Mouse (Mus musculus): ENCODE data around the gene AU021092. TPM values are rescaled to one million over a fixed set of nuclear protein-coding genes. Genes with fewer than 3 reads are reported as not detected.
A peak's percentile ranks its signal among the peaks of the same experiment; 100 is the strongest.

AU021092 gene
- 0.21 TPM for polyA plus RNA-seq (2021)

DNA sequence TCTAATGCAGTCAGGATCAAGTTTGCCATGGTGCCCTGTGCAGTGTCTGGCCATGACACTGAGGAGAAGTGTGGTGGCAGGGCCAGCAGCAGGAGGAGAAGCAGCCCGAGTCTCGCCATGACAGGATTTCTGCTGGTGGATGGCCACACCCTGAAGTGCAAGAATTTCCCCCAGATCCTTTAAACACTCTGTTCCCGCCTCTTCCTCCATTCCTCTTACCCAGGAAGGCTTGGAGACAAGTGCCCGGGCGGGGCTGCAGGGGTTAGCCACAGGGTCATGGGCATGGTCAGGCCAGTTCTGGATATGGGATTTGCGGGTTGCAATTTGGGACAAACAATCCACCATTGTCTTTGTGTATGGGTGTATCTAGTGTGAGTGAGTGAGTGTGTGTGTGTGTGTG is at the start of gene AU021092:
TSS of gene AU021092 (minus strand) at position 160 of the 400 bp plus-strand sequence.
- DNase-seq (ENCODE audit: low read depth, low spot score) = no peak
- POLR2A ChIA-PET = no interaction called here
- no peak for TF ChIP-seq CTCF (IDR thresholded peaks at IDR 0.05)
- no peak for ATAC-seq
- H3K27me3 ChIP-seq = no peaks in the 10 kb centered on the region
- in situ Hi-C loops (cut with MboI; ENCODE audit: low pct_unique_long_range_greater_than_20kb) = no loop called here
- CTCF ChIA-PET = no interaction called here

GRCm38 (mm10) chr16:5271411-5272035 is 49.4 kb upstream of the AU021092 start:
- TF ChIP-seq CTCF (IDR thresholded peaks at IDR 0.05) = no peak
- DNase-seq (ENCODE audit: low read depth, low spot score) = no peak
- H3K27me3 ChIP-seq = peaks cover 6% of the 10 kb centered on the region
- POLR2A ChIA-PET = no interaction called here
- CTCF ChIA-PET = interaction anchor here (1.7 kb wide), 1 partner anchor 17 kb away, joined by 6 read pairs; no protein-coding TSS in a partner anchor
- in situ Hi-C loops (cut with MboI; ENCODE audit: low pct_unique_long_range_greater_than_20kb) = no loop called here
- no peak for ATAC-seq

GRCm38 (mm10) chr16:5263926-5264325 is 41.8 kb upstream of the AU021092 start:
- ATAC-seq (no peak), DNase-seq (ENCODE audit: low read depth, low spot score) (no peak)
- H3K27me3 ChIP-seq = no peaks in the 10 kb centered on the region
- ChIA-PET CTCF (no interaction called here), POLR2A (no interaction called here)
- in situ Hi-C loops (cut with MboI; ENCODE audit: low pct_unique_long_range_greater_than_20kb) = no loop called here
- TF ChIP-seq CTCF (IDR thresholded peaks at IDR 0.05) = no peak

DNA sequence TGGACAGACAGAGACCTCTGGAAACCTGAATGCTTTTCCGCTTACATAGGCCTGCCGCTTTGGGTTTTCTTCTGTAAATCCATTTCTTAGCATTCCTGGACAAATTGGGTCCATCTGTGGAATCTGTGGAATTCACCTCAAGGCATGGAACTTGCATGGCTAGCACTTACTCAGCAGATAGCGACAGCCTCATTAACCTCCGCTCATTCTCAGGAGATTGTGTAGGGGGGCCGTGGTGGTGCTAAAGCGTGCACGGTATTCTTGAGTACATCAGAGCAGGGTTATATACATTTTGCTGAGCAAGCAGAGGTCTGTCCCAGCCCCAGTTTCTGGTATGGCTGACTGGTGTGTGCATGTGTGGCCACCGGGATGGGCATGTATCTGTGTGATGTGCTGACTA is 41.1 kb upstream of the AU021092 start:
- DNase-seq (ENCODE audit: low read depth, low spot score) = peak; percentile 33

DNA sequence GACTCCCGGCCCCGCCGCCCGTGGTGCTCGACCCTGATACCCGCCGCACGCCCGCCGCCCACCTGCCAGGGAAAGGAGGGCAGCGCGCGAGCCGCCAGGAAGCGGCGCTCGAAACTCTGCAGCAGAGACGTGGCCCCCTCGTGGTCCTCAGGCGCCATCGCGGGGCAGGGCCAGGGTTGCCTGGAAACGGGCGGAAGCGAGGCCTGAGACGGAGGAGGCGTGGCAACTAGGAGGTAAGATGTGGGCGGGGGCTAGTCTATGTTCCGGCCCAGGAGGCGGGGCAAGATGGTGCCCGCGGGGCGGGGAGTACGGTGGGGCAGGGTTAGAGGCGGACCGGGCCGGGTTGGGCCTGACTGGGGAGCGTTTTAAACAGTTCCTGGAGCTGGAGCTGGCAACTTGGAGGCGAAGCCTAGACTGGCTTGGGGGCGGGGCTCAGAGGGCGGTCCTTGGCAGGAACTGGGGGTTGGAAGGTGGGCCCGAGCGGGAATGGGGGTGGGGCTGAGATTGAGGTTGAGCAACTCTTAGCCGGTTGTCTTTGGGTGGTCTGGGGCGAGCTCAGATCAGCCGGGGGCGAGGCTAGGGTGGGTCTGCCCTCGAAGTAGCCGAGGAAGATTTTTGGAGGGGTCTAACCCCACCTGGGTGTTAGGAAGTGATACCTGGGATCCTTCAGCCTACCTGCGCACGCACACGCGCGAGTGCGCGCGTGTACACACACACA is 33.8 kb upstream of the AU021092 start, which contains the start of gene Eef2kmt:
TSS of gene Eef2kmt (minus strand) at position 205 of the 718 bp plus-strand sequence.
- no peak for TF ChIP-seq CTCF (IDR thresholded peaks at IDR 0.05)
- no peaks in the 10 kb centered on the region for H3K27me3 ChIP-seq
- ATAC-seq (peak; percentile 91), DNase-seq (ENCODE audit: low read depth, low spot score) (peak; percentile 85)
- POLR2A ChIA-PET = interaction anchor here (1.3 kb wide), 1 partner anchor 54 kb away, joined by 3 read pairs; no protein-coding TSS in a partner anchor
- in situ Hi-C loops (cut with MboI; ENCODE audit: low pct_unique_long_range_greater_than_20kb) = no loop called here
- CTCF ChIA-PET = interaction anchor here (4.1 kb wide), 1 partner anchor 12 kb away, joined by 52 read pairs; no protein-coding TSS in a partner anchor

More for the DNA sequence above, 41.1 kb upstream of the AU021092 start:
- H3K27me3 ChIP-seq = no peaks in the 10 kb centered on the region
- in situ Hi-C loops (cut with MboI; ENCODE audit: low pct_unique_long_range_greater_than_20kb) = no loop called here
- POLR2A ChIA-PET = no interaction called here
- peak; percentile 90 for ATAC-seq
- no peak for TF ChIP-seq CTCF (IDR thresholded peaks at IDR 0.05)
- CTCF ChIA-PET = no interaction called here

DNA sequence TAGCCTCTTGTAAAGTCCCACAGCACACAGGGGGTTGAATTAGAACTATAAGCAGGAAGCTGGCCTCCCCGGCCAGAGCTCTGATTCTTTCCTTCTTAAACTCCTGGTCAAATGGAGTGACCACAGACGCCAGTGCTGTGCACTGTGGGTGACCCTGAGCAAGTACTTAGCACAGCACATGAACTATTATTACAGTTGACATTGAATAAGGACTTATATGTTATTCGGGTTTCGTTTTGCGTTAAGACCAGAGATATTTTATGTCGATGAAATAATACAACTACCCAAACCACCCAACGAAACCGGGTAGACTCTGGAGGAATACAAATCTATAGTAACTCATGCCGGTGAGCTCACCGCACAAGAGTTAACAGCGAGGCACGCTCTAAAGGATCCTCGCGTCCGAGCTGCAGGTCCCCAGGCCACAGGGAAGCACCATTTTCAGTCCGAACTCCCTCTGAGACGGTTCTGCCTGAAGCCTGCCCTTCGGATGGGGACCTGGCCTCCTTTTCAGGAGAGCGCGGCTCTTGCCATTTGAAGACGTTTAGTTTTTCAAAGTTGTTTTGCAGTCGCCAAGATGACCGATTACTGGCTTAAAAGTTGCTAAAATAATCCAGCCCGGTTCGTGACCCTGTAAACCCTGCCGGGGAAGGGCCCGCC is 33.1 kb upstream of the AU021092 start:
- ATAC-seq (no peak), DNase-seq (ENCODE audit: low read depth, low spot score) (peak; percentile 6)
- POLR2A ChIA-PET = interaction anchor here (1.0 to 1.3 kb wide), 2 partner anchors 47 to 53 kb away, joined by 3 read pairs; no protein-coding TSS in a partner anchor
- CTCF ChIA-PET = interaction anchor here (0.6 to 4.1 kb wide), 8 partner anchors 11 to 52 kb away, joined by 3 to 52 read pairs (median 6); partner anchors contain the start of gene Nagpa
- TF ChIP-seq CTCF (IDR thresholded peaks at IDR 0.05) = no peak
- in situ Hi-C loops (cut with MboI; ENCODE audit: low pct_unique_long_range_greater_than_20kb) = no loop called here
- H3K27me3 ChIP-seq = no peaks in the 10 kb centered on the region

GRCm38 (mm10) chr16:5254346-5255025 is 32.4 kb upstream of the AU021092 start:
- in situ Hi-C loops (cut with MboI; ENCODE audit: low pct_unique_long_range_greater_than_20kb) = no loop called here
- ChIA-PET CTCF (interaction anchor here (0.6 to 4.1 kb wide), 11 partner anchors 11 to 53 kb away, joined by 3 to 52 read pairs (median 5); partner anchors contain the start of gene Nagpa), POLR2A (interaction anchor here (1.0 to 1.3 kb wide), 2 partner anchors 46 to 53 kb away, joined by 3 read pairs; no protein-coding TSS in a partner anchor)
- TF ChIP-seq CTCF (IDR thresholded peaks at IDR 0.05) = no peak
- peak; percentile 77 for ATAC-seq
- DNase-seq (ENCODE audit: low read depth, low spot score) = peak; percentile 54
- no peaks in the 10 kb centered on the region for H3K27me3 ChIP-seq

- H3K27me3 ChIP-seq = no peaks in the 10 kb centered on the region
- no peak for ATAC-seq
- no peak for TF ChIP-seq CTCF (IDR thresholded peaks at IDR 0.05)
- DNase-seq (ENCODE audit: low read depth, low spot score) = no peak
- ChIA-PET CTCF (interaction anchor here (4.1 kb wide), 1 partner anchor 8 kb away, joined by 52 read pairs; no protein-coding TSS in a partner anchor), POLR2A (interaction anchor here (1.1 kb wide), 1 partner anchor 12 kb away, joined by 3 read pairs; no protein-coding TSS in a partner anchor)
- in situ Hi-C loops (cut with MboI; ENCODE audit: low pct_unique_long_range_greater_than_20kb) = no loop called here
These were observed 30.2 kb upstream of the AU021092 start for GRCm38 (mm10) chr16:5252260-5252659.

GRCm38 (mm10) chr16:5250891-5251290 is 28.8 kb upstream of the AU021092 start:
- no peak for ATAC-seq
- no peak for DNase-seq (ENCODE audit: low read depth, low spot score)
- H3K27me3 ChIP-seq = no peaks in the 10 kb centered on the region
- CTCF ChIA-PET = no interaction called here
- in situ Hi-C loops (cut with MboI; ENCODE audit: low pct_unique_long_range_greater_than_20kb) = no loop called here
- TF ChIP-seq CTCF (IDR thresholded peaks at IDR 0.05) = no peak
- POLR2A ChIA-PET = interaction anchor here (1.1 to 1.3 kb wide), 2 partner anchors 11 to 15 kb away, joined by 3 read pairs; no protein-coding TSS in a partner anchor

DNA sequence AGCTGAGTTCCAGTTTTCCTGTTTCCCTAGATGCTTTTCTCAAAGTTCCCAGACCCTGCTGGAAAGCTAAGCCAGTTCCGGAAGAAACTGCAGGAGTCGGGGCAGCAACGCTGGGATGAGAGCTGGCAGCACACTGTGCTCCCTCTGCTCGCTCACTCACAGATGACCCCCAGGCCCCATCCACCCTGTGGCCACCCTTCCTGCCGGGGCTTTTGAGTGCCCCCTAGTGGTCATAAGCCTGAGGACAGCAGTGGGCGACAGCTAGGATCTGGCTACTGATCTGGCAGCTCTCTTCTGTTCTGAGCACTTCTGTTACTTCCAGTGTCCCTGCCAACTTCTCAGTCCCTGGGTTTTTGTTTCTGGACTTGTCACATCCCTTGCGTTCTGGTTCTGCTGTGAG is 22.3 kb upstream of the AU021092 start:
- ChIA-PET POLR2A (interaction anchor here (0.6 to 1.3 kb wide), 2 partner anchors 10 to 190 kb away, joined by 3 to 5 read pairs; no protein-coding TSS in a partner anchor), CTCF (interaction anchor here (0.8 to 4.3 kb wide), 8 partner anchors 10 to 44 kb away, joined by 3 to 52 read pairs (median 8); partner anchors contain the start of gene Eef2kmt)
- in situ Hi-C loops (cut with MboI; ENCODE audit: low pct_unique_long_range_greater_than_20kb) = no loop called here
- ATAC-seq = peak; percentile 87
- no peaks in the 10 kb centered on the region for H3K27me3 ChIP-seq
- TF ChIP-seq CTCF (IDR thresholded peaks at IDR 0.05) = no peak
- DNase-seq (ENCODE audit: low read depth, low spot score) = no peak

Data from Patski (cell line).